Mouse (Mus musculus): ENCODE data around the gene Prkar2b.
A peak's percentile ranks its signal among the peaks of the same experiment; 100 is the strongest.
"Not testable (repeated sequence)": the region's sequence is repeated elsewhere in the genome, so short reads cannot be mapped to it uniquely, and the experiment has no call there.

The Prkar2b gene

GRCm38 (mm10) chr12:32059707-32060106 is 1.4 kb downstream of the Prkar2b start:
- DNase-seq, result no peak

GRCm38 (mm10) chr12:32059135-32059534 is 2.0 kb downstream of the Prkar2b start:
- DNase-seq, result no peak

GRCm38 (mm10) chr12:32057461-32058199 is 3.5 kb downstream of the Prkar2b start:
- no peak for DNase-seq

DNA sequence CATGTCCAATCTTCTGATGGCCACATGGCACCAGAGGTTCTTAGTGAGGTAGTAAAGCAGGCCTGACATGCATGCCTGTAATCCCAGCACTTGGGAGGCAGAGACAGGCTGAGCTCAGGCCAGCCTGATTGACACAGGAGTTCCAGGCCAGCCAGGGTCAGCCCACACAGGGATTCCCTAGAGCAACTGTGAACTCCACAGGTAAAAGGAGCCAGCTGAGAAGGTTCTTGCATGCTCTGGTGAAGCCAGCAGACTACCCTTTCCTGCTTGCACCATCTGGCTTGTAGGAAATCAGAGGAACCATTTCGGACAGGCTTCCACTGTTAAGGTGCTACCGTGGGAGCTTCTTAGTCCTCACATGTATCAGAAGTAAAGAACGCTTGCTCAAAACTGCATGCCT is 5.3 kb downstream of the Prkar2b start:
- DNase-seq, result no peak

- DNase-seq, result no peak
Measured at GRCm38 (mm10) chr12:32054476-32055166, 6.5 kb downstream of the Prkar2b start.

GRCm38 (mm10) chr12:32053637-32054366 is 7.3 kb downstream of the Prkar2b start:
- no peak for DNase-seq

- no peak for DNase-seq
Measured at GRCm38 (mm10) chr12:32052882-32053281, 8.2 kb downstream of the Prkar2b start.

GRCm38 (mm10) chr12:32050165-32050564 is 10.9 kb downstream of the Prkar2b start:
- DNase-seq, result no peak

DNA sequence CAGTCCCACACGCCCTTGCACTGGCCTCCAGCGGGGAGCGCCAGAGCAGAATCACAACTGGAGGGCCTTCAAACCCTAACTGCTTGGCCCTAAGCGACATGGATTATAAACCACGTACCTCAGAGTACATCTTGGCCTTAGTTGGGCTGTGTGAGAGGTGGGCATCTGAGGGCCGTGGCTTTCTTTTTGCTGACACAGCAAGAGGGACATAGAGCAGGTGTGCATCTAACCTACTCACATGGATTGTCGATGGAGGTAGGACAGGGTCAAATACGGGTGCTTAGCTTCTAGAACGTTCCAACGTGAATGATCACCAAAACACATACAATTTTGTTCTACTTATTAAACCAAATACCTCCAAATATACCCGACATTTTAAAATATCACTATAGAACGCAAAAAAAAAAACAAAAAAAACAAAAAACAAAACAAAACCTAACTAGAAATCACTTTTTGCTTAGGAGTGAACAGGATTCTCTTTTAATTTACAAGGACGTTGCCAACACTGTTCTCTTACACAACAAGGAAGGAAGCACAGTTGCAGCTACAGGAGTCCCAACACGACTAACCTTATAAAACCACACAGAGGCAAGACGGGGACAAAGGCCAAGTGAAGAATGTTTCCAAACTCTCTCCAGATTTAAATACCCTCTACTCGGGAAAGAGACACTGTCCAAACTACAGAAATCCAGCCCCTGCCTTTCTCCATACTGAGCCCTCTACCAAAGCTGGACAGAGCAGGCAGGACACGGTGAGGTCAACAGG is 15.3 kb downstream of the Prkar2b start:
- no peak for DNase-seq

GRCm38 (mm10) chr12:32044487-32045134 is 16.5 kb downstream of the Prkar2b start:
- no peak for DNase-seq

DNA sequence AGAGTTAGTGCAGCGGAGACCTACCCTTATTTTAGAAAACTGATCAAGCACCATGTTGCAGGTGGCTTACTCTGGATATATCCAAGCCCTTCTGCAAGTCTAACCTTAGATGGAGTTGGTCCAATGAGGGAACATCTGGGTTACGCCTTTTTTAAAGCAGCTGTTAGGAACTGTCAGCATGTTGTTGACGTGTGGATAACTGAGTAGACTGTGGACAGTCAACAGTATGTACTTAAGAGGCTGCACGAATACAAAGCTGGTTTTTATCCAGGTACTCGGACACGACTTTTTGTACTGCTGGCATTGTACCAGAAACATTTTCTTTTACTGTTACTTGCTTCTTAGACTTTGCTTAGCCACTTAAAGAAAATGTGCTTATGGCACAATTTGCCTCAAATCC is 27.6 kb downstream of the Prkar2b start:
- no peak for DNase-seq

DNA sequence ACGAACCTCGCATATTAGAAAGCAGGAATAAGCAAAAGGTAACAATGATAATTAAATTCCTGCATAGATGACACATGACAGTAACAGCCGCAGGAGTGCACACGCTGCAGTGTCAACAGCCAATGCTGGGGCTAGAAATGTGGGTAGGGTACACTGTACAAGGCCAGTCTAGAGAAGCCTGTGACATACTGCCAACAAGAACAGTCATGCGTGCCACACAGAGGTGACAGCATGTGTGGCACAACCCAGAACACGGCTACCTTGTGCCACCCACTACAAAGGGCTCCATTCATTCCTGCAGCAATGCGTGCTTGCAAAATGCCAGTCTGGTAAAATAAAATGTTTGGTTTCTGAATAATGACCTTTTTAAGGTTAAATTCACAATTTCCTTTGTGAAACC is 28.2 kb downstream of the Prkar2b start:
- DNase-seq, result no peak

GRCm38 (mm10) chr12:32018376-32018750 is 42.7 kb downstream of the Prkar2b start:
- DNase-seq, result no peak

GRCm38 (mm10) chr12:32017636-32018375 is 43.3 kb downstream of the Prkar2b start:
- peak; percentile 21 for DNase-seq

- DNase-seq, result no peak
Measured at GRCm38 (mm10) chr12:32016472-32016871, 44.6 kb downstream of the Prkar2b start.

- no peak for DNase-seq
Measured at GRCm38 (mm10) chr12:32015268-32015769, 45.8 kb downstream of the Prkar2b start.

- DNase-seq, result no peak
Measured at GRCm38 (mm10) chr12:32014811-32015210, 46.3 kb downstream of the Prkar2b start.

DNA sequence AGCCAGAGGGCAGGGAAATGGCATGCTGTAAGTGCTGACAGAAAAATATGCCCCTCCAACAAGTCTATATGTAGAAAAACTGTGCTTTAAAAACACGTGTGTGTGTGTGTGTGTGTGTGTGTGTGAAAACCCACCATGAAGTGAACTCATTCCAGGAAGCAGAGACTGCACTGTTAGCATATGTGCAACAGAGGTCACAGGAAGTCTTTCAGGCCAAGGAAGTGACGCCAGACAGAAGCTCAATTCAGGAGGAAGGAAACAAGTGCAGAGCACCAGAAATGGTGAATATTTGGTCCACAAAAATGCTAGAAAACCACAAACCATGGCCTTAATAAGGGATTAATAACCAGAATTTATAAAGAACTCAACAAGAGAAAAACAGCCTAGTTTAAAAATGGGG is 48.9 kb downstream of the Prkar2b start:
- DNase-seq, result no peak

DNA sequence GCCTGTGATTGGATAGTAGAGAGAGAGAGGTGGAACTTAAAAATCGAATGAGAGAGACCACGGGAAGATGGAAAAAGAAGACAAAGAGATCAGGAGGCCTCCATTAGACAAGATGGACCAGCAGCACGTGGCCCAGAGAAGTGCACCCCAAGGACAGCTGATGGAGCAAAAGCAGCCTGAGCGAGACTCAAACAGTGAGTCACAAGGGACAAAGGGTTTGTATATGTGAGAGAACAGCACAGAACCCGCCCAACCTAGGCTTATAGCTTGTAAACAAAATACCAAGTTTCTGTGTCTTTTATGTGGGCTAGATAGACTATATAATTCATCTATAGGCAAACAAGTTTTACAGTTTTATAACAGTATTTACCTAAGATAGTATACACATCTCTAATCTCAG is 50.0 kb downstream of the Prkar2b start:
- DNase-seq, result no peak

GRCm38 (mm10) chr12:32009985-32010369 is 51.1 kb downstream of the Prkar2b start:
- DNase-seq, result not testable (repeated sequence)

DNA sequence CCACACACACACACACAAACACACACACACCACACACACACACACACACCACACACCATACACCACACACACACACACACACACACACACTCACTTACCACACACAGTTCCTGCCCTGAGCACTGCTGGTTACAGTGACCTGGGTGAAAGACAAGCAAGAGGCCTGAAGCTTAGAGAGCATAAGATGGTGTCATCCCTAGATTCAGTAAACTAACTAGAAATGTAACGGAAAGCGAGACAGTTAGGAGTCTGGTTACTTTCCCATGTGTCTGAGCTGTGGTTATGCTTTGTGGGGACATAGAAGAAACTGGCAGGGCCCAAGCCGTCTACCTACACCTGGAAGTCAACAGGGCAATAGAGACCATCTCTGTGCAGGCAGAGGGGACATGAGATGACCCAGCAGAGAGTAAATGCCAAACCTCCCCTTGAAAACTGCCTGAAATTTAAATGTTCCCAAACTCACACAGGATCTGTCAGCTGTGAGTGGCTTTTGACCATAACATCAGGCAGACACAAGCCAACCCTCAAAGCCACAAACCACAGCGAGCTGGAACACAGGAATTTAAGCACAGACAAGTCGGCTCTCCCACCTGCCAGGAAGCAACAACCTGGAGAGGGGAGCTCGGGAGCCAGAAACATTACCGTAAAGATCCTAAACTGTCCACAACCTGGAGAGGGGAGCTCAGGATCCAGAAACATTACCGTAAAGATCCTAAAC is 51.7 kb downstream of the Prkar2b start:
- no peak for DNase-seq
